Mouse (Mus musculus) hindbrain, postnatal 0 days (tissue): ENCODE data around the gene Snx10. TPM values are rescaled to one million over a fixed set of nuclear protein-coding genes. Genes with fewer than 3 reads are reported as not detected.
A peak's percentile ranks its signal among the peaks of the same experiment; 100 is the strongest.

Source experiments
- ATAC-seq: fragments of 200-750 bp; cut with Nextera tagmentation; 2 replicates; pipeline ENCODE4 v1.8.0; 2017; ENCODE audit warnings: mild to moderate bottlenecking, moderate TSS enrichment, moderate library complexity
- DNase-seq: peaks from one replicate; pipeline ENCODE4 v3.0.0-alpha.2; 2015; ENCODE audit warnings: low spot score
- H3K27ac ChIP-seq: fragments of 300-500 bp; sonication (generic); 2 replicates; pipeline ENCODE4 v1.5.1; 2014; ENCODE audit warnings: mild to moderate bottlenecking
- H3K27me3 ChIP-seq: fragments of 300-500 bp; sonication (generic); 2 replicates; pipeline ENCODE4 v1.6.1; 2014; ENCODE audit warnings: low read length, mixed read lengths; ENCODE audit not compliant: insufficient read depth
- H3K36me3 ChIP-seq: fragments of 300-500 bp; sonication (generic); 2 replicates; pipeline ENCODE4 v1.6.1; 2014; ENCODE audit warnings: low read length, mixed read lengths; ENCODE audit not compliant: insufficient read depth
- H3K4me1 ChIP-seq: fragments of 300-500 bp; sonication (generic); 2 replicates; pipeline ENCODE4 v1.6.1; 2014; ENCODE audit warnings: antibody characterized with exemption, low read length, mixed read lengths; ENCODE audit not compliant: insufficient read depth
- H3K4me2 ChIP-seq: fragments of 300-500 bp; sonication (generic); 2 replicates; pipeline ENCODE4 v1.6.1; 2014; ENCODE audit warnings: low read depth, mild to moderate bottlenecking, low read length, moderate library complexity, mixed read lengths
- H3K4me3 ChIP-seq: fragments of 300-500 bp; sonication (generic); 2 replicates; pipeline ENCODE4 v1.5.1; 2014; ENCODE audit warnings: low read length
- H3K9ac ChIP-seq: fragments of 300-500 bp; sonication (generic); replicated peaks from 2 replicates; pipeline ENCODE4 v1.6.1; 2014; ENCODE audit warnings: mild to moderate bottlenecking, low read length, moderate library complexity, mixed read lengths
- H3K9me3 ChIP-seq: fragments of 300-500 bp; sonication (generic); 2 replicates; pipeline ENCODE4 v1.6.1; 2016; ENCODE audit warnings: low read length, mixed read lengths
- CTCF ChIP-seq: IDR thresholded peaks from 2 replicates; pipeline ENCODE4 v1.5.1; 2016; ENCODE audit warnings: antibody characterized with exemption, control low read depth, low read depth
- WGBS: fragments of 180-500 bp; shearing (Covaris S2); extraction: QIAGEN DNeasy Blood & Tissue Kit; methylation state at CpG from one replicate; pipeline ENCODE4 v1.1.7; 2014; 5-methylcytosine and 5-hydroxymethylcytosine counted together
- polyA plus RNA-seq: library from polyadenylated mRNA; unstranded; fragments of >200 nt; fragmentation: Nextera tagmentation; extraction: Ambion mirVana; gene quantifications from 2 replicates; pipeline ENCODE4 v1.2.1, GENCODE M21; 2015
- total RNA-seq: library from RNA; depleted of rRNA; stranded (reverse); fragments of >200 nt; gene quantifications from 2 replicates; pipeline ENCODE4 v1.2.3, GENCODE M21; 2014

The Snx10 gene
- total and polyA plus RNA-seq, 2 experiments from 2014 or later = 45.5 to 75.2 TPM

- Histone ChIP-seq H3K4me3 (no peak overlapping the region), H3K9ac (0 out of 2 replicates have a peak overlapping the region, but pooled peaks have one; percentile 24), H3K4me2 (peak overlapping the region; percentile 23; the same call in 1 of the 2 replicates), H3K27me3 (no peaks in the 10 kb centered on the region), H3K9me3 (no peaks in the 10 kb centered on the region), H3K36me3 (no peaks in the 10 kb centered on the region), H3K4me1 (peaks cover 4% of the 10 kb centered on the region; the same call in 1 of the 2 replicates), H3K27ac (peak overlapping the region; percentile 36; the same call in 1 of the 2 replicates)
- ATAC-seq (0 out of 2 replicates have a peak, but pooled peaks have one; percentile 45), DNase-seq (peak; percentile 64)
- no peak for TF ChIP-seq CTCF
- WGBS = 28% methylated on average over 14 of the region's 14 CpGs
Measured at GRCm38 (mm10) chr6:51566771-51567680, 43.3 kb downstream of the Snx10 start.

GRCm38 (mm10) chr6:51569086-51569485 lies 45.4 kb downstream of the Snx10 start:
- H3K9ac ChIP-seq = no peak overlapping the region
- H3K9me3 ChIP-seq = no peaks in the 10 kb centered on the region
- no peak overlapping the region for H3K4me2 ChIP-seq
- ATAC-seq (no peak), DNase-seq (no peak)
- H3K4me1 ChIP-seq = peaks cover 4% of the 10 kb centered on the region; the same call in 1 of the 2 replicates
- WGBS = 64% methylated on average over 8 of the region's 8 CpGs
- no peaks in the 10 kb centered on the region for H3K36me3 ChIP-seq
- H3K4me3 ChIP-seq = no peak overlapping the region
- peak; percentile 16; the same call in 1 of the 2 replicates for TF ChIP-seq CTCF
- no peaks in the 10 kb centered on the region for H3K27me3 ChIP-seq
- H3K27ac ChIP-seq = no peak overlapping the region

GRCm38 (mm10) chr6:51573136-51573535 lies 49.4 kb downstream of the Snx10 start:
- no peak overlapping the region for H3K9ac ChIP-seq
- peaks cover 3% of the 10 kb centered on the region; the same call in 1 of the 2 replicates for H3K36me3 ChIP-seq
- no peak overlapping the region for H3K4me3 ChIP-seq
- no peak for DNase-seq
- no peak for TF ChIP-seq CTCF
- no peak overlapping the region for H3K4me2 ChIP-seq
- no peaks in the 10 kb centered on the region for H3K27me3 ChIP-seq
- 95% methylated on average over 4 of the region's 4 CpGs for WGBS
- H3K9me3 ChIP-seq = no peaks in the 10 kb centered on the region
- no peak overlapping the region for H3K27ac ChIP-seq
- no peak for ATAC-seq
- no peaks in the 10 kb centered on the region for H3K4me1 ChIP-seq

GRCm38 (mm10) chr6:51574132-51574531 lies 50.4 kb downstream of the Snx10 start:
- no peaks in the 10 kb centered on the region for H3K9me3 ChIP-seq
- no peak overlapping the region for H3K9ac ChIP-seq
- no peak overlapping the region for H3K4me2 ChIP-seq
- H3K27me3 ChIP-seq = no peaks in the 10 kb centered on the region
- no peak for TF ChIP-seq CTCF
- no peak overlapping the region for H3K4me3 ChIP-seq
- no peak for ATAC-seq
- H3K36me3 ChIP-seq = peaks cover 4% of the 10 kb centered on the region; the same call in 1 of the 2 replicates
- no peak overlapping the region for H3K27ac ChIP-seq
- no peaks in the 10 kb centered on the region for H3K4me1 ChIP-seq
- DNase-seq = no peak
- WGBS = 87% methylated on average over 13 of the region's 13 CpGs

- Histone ChIP-seq H3K27me3 (no peaks in the 10 kb centered on the region), H3K36me3 (peaks cover 9% of the 10 kb centered on the region), H3K4me2 (no peak overlapping the region), H3K4me3 (no peak overlapping the region), H3K27ac (no peak overlapping the region), H3K9ac (no peak overlapping the region), H3K4me1 (no peaks in the 10 kb centered on the region), H3K9me3 (no peaks in the 10 kb centered on the region)
- ATAC-seq (no peak), DNase-seq (no peak)
- TF ChIP-seq CTCF = no peak
- WGBS = 85% methylated on average over 4 of the region's 4 CpGs
Measured at GRCm38 (mm10) chr6:51578415-51578814, 54.7 kb downstream of the Snx10 start.

- no peak overlapping the region for H3K9ac ChIP-seq
- no peaks in the 10 kb centered on the region for H3K9me3 ChIP-seq
- DNase-seq = peak; percentile 95
- no peak overlapping the region for H3K4me3 ChIP-seq
- no peak overlapping the region for H3K27ac ChIP-seq
- H3K4me1 ChIP-seq = no peaks in the 10 kb centered on the region
- peaks cover 9% of the 10 kb centered on the region for H3K36me3 ChIP-seq
- WGBS = 24% methylated on average over 18 of the region's 18 CpGs
- TF ChIP-seq CTCF = peak; percentile 95
- peak; percentile 90 for ATAC-seq
- H3K4me2 ChIP-seq = no peak overlapping the region
- no peaks in the 10 kb centered on the region for H3K27me3 ChIP-seq
Measured at GRCm38 (mm10) chr6:51580040-51580680, 56.5 kb downstream of the Snx10 start.
